Mouse (Mus musculus) forebrain, embryonic 11.5 days (tissue): ENCODE results near the gene Cox15. TPM values are rescaled to one million over a fixed set of nuclear protein-coding genes. Genes with fewer than 3 reads are reported as not detected.

ENCODE experiments used
- ATAC-seq: fragments of 200-750 bp; cut with Nextera tagmentation; replicated peaks from 2 replicates; pipeline ENCODE4 v1.8.0; 2017; ENCODE audit warnings: moderate TSS enrichment; ENCODE audit not compliant: low FRiP score
- DNase-seq: peaks from one replicate; pipeline ENCODE4 v3.0.0-alpha.2; 2017; ENCODE audit warnings: low spot score
- H3K27ac ChIP-seq: fragments of 300-500 bp; sonication (generic); 2 replicates; pipeline ENCODE4 v1.5.1; 2014; ENCODE audit warnings: low read depth, low read length
- H3K27me3 ChIP-seq: fragments of 300-500 bp; sonication (generic); 2 replicates; pipeline ENCODE4 v1.6.1; 2014; ENCODE audit warnings: mild to moderate bottlenecking, low read length, mixed read lengths; ENCODE audit not compliant: control insufficient read depth, insufficient read depth
- H3K36me3 ChIP-seq: fragments of 300-500 bp; sonication (generic); 2 replicates; pipeline ENCODE4 v1.6.1; 2014; ENCODE audit warnings: mild to moderate bottlenecking, low read length, moderate library complexity, mixed read lengths; ENCODE audit not compliant: control insufficient read depth, insufficient read depth
- H3K4me1 ChIP-seq: fragments of 300-500 bp; sonication (generic); replicated peaks from 2 replicates; pipeline ENCODE4 v1.6.1; 2014; ENCODE audit warnings: low read length, mixed read lengths; ENCODE audit not compliant: control insufficient read depth, insufficient read depth
- H3K4me2 ChIP-seq: fragments of 300-500 bp; sonication (generic); 2 replicates; pipeline ENCODE4 v1.6.1; 2014; ENCODE audit warnings: low read depth, mild to moderate bottlenecking, low read length, moderate library complexity, mixed read lengths; ENCODE audit not compliant: severe bottlenecking
- H3K4me3 ChIP-seq: fragments of 300-500 bp; sonication (generic); 2 replicates; pipeline ENCODE4 v1.5.1; 2014; ENCODE audit warnings: low read depth, low read length
- H3K9ac ChIP-seq: fragments of 300-500 bp; sonication (generic); 2 replicates; pipeline ENCODE4 v1.6.1; 2014; ENCODE audit warnings: low read length
- H3K9me3 ChIP-seq: fragments of 300-500 bp; sonication (generic); 2 replicates; pipeline ENCODE4 v1.6.1; 2016; ENCODE audit warnings: low read length, mixed read lengths; ENCODE audit not compliant: control insufficient read depth
- WGBS: fragments of 180-500 bp; shearing (Covaris S2); extraction: QIAGEN DNeasy Blood & Tissue Kit; methylation state at CpG from one replicate; pipeline ENCODE4 v1.1.7; 2014; 5-methylcytosine and 5-hydroxymethylcytosine counted together
- polyA plus RNA-seq: library from polyadenylated mRNA; unstranded; fragments of >200 nt; fragmentation: Nextera tagmentation; extraction: Ambion mirVana; gene quantifications from 2 replicates; pipeline ENCODE4 v1.2.1, GENCODE M21; 2014

Cox15 gene
- polyA plus RNA-seq, 1 experiment from 2014 or later = 12.4 TPM

DNA sequence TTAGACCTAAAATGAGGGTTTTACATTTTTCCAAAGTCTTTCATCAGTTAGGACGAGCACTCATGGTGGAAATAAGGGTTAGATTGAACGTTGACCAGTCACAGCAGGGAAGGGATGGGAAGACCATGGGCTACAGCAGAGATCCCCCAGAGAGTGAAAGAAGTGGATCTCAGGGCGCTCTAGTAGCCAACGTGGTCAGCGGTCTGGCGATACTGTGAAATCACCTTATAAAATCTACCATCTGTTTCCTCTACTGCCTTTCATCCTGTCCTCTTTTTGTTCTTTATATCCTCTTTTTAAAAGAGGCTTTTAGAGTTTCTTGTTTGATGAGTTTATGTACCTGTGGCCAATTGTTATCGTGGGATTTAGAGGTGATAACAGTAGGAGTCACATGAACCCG, 32.0 kb upstream of the Cox15 start:
- Histone ChIP-seq H3K4me2 (no peak overlapping the region), H3K36me3 (no peaks in the 10 kb centered on the region), H3K27me3 (no peaks in the 10 kb centered on the region), H3K9ac (no peak overlapping the region), H3K4me3 (no peak overlapping the region), H3K4me1 (no peaks in the 10 kb centered on the region), H3K27ac (no peak overlapping the region), H3K9me3 (no peaks in the 10 kb centered on the region)
- no peak for DNase-seq
- 91% methylated on average over 8 of the region's 8 CpGs for WGBS
- ATAC-seq = no peak

DNA sequence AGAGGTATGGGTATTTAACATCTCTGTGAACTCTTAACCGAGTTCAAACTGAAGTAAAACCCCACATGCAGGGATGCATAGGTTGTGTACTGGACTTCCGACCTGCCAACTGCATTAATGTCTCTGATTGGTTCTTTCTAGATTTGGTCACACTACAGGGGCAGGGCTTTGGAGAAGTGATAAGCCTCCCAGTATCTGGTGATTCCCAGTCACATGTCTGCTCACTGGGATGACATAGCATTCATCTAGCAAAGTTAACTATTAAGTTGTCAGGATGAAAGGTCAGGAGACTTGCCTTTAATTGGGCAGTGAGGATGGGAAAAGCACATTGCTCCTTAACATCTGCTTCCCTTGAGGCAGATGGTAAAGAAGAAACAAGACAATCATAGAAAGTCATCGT, 29.2 kb upstream of the Cox15 start, which contains the start of gene Abcc2:
Abcc2 (plus strand) TSS at position 213 of the 400 bp plus-strand sequence.
- no peak for DNase-seq
- Histone ChIP-seq H3K27me3 (no peaks in the 10 kb centered on the region), H3K9ac (no peak within 1 kb of the TSS), H3K4me2 (no peak within 1 kb of the TSS), H3K4me3 (no peak within 1 kb of the TSS), H3K9me3 (no peaks in the 10 kb centered on the region), H3K36me3 (no peaks in the 10 kb centered on the region), H3K27ac (no peak within 1 kb of the TSS), H3K4me1 (no peaks in the 10 kb centered on the region)
- ATAC-seq = no peak
- 87% methylated on average over 3 of the region's 3 CpGs for WGBS

DNA sequence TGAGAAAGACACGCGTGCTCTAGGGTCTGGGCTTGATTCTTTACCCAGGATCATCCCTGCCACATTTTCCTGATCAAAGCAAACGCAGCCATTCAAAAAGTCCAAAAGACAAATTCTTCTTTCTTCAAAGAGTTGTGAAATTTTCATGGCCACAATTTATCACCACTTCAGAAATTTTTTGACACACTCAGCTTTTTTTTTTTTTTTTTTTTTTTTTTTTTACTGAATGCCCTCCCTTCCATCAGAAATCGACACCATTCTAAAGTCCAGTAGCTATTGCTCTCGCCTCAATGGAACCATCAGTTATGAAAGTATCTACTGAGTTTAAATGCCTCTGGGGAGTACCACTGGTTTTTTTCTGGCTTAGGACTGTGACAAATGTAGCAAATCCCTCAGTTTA, 27.6 kb upstream of the Cox15 start:
- H3K36me3 ChIP-seq = no peaks in the 10 kb centered on the region
- no peak overlapping the region for H3K27ac ChIP-seq
- no peak overlapping the region for H3K9ac ChIP-seq
- ATAC-seq = no peak
- no peaks in the 10 kb centered on the region for H3K9me3 ChIP-seq
- DNase-seq = no peak
- WGBS = 93% methylated on average over 5 of the region's 5 CpGs
- no peaks in the 10 kb centered on the region for H3K4me1 ChIP-seq
- H3K4me3 ChIP-seq = no peak overlapping the region
- H3K4me2 ChIP-seq = no peak overlapping the region
- no peaks in the 10 kb centered on the region for H3K27me3 ChIP-seq

DNA sequence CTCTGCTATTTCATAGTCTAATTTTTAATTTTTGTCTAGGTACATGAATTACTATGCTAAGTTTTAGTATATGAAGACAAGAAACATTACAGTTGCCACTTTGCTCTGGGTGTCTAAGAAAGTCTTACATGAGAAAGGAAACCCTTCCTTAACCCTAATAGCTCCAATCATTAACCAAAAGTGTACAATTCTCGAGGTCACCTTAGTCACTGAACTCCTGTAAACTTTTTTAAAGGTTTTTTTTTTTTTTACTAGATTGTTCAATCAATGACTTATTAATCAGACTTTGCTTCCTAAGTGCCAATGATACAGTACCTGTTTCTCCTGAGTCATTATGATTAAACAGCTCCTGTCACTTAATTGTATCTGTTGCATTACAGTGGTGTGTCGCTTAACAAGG, 24.5 kb upstream of the Cox15 start:
- ATAC-seq = no peak
- H3K4me3 ChIP-seq = no peak overlapping the region
- H3K4me2 ChIP-seq = no peak overlapping the region
- no peaks in the 10 kb centered on the region for H3K36me3 ChIP-seq
- DNase-seq = no peak
- no peaks in the 10 kb centered on the region for H3K4me1 ChIP-seq
- H3K9ac ChIP-seq = no peak overlapping the region
- H3K9me3 ChIP-seq = no peaks in the 10 kb centered on the region
- H3K27ac ChIP-seq = no peak overlapping the region
- no peaks in the 10 kb centered on the region for H3K27me3 ChIP-seq
- WGBS = 81% methylated on average over 2 of the region's 2 CpGs

DNA sequence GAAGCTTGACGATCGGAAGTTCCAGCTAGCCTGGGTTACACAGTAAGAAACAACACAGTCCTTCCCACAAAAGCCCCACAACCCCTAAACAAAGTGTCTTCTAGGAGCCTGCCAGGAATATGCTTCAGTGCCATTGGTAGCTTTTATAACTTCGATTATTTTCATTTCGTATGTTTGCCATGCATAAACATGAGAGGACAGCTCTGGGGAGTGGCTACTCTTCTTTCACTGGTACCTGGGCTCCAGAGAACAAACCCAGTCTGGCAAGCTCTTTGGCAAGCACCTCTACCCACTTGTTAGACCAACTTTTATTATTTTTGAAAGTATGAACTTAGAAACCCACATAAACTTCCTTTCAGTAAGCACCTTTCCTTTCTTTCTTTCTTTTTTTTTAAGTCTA, 23.8 kb upstream of the Cox15 start:
- WGBS = 85% methylated on average over 4 of the region's 4 CpGs
- Histone ChIP-seq H3K9me3 (no peaks in the 10 kb centered on the region), H3K36me3 (no peaks in the 10 kb centered on the region), H3K4me1 (no peaks in the 10 kb centered on the region), H3K9ac (no peak overlapping the region), H3K27ac (no peak overlapping the region), H3K27me3 (no peaks in the 10 kb centered on the region), H3K4me3 (no peak overlapping the region), H3K4me2 (no peak overlapping the region)
- ATAC-seq = no peak
- no peak for DNase-seq

DNA sequence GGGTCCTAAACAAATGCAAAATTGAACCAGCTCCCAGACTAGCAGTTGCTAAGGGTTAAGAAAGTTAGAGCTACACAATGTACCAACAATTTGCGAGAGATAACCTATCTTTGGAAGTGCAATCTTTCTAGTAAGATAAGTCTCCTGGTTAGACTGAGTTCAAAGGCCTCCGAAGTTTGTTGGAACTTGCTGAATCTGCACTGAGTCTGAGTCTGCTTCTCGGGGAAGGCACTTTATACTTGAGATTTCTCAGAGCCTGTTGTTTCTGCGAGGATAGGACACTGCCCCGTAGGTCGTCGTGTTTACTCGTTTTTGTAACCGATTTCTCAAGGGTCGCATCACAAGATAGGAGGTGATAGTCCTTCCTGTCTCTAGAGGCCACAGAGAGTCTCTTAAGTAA, 22.6 kb upstream of the Cox15 start:
- DNase-seq (no peak), ATAC-seq (no peak)
- Histone ChIP-seq H3K4me3 (no peak overlapping the region), H3K27me3 (no peaks in the 10 kb centered on the region), H3K4me1 (no peaks in the 10 kb centered on the region), H3K4me2 (no peak overlapping the region), H3K27ac (no peak overlapping the region), H3K36me3 (no peaks in the 10 kb centered on the region), H3K9ac (no peak overlapping the region), H3K9me3 (no peaks in the 10 kb centered on the region)
- WGBS = 80% methylated on average over 10 of the region's 10 CpGs

DNA sequence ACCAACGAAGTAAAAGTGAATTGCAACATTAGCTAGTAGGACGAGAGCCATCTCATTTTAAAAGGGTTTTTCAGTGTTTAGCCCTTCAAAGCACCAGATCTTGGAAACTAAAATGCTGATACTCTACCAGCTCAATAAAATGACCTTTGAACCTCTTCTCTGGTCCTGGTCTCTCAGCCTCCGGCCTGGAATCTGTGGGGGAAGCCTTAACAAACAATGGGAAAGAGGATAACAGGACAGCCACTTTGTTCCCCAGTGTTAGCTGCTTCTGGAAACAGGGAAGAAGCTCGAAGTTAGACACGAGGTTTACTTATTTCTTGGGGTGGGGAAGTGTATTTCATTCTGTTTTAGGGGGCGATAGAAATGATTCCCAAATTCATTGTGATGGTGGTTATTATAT, 19.5 kb upstream of the Cox15 start:
- Histone ChIP-seq H3K4me2 (no peak overlapping the region), H3K27ac (no peak overlapping the region), H3K36me3 (no peaks in the 10 kb centered on the region), H3K9ac (no peak overlapping the region), H3K27me3 (no peaks in the 10 kb centered on the region), H3K9me3 (no peaks in the 10 kb centered on the region), H3K4me1 (no peaks in the 10 kb centered on the region), H3K4me3 (no peak overlapping the region)
- 59% methylated on average over 6 of the region's 6 CpGs for WGBS
- DNase-seq (no peak), ATAC-seq (no peak)

DNA sequence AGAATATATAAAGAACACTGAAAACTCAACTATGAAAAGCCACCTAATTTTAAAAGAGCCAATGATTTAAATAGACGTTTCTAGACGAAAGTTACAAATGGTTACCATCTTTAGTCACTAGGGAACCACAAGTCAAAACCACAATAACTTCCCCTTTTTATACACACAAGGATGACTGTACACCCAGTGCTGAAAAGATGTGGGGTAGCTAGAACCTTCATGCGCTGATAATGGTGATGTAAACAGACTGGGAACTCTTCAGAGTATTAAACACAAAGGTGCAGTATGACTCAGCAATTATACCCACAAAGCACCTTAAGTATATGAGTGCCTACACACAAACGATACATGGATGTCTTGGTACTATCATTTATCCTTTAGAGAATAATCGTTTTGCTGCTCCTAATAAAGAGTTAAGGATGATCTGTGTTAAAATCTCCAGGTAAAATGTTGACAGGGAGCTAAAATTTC, 18.7 kb upstream of the Cox15 start:
- H3K27me3 ChIP-seq = no peaks in the 10 kb centered on the region
- no peak overlapping the region for H3K9ac ChIP-seq
- WGBS = 91% methylated on average over 5 of the region's 5 CpGs

DNA sequence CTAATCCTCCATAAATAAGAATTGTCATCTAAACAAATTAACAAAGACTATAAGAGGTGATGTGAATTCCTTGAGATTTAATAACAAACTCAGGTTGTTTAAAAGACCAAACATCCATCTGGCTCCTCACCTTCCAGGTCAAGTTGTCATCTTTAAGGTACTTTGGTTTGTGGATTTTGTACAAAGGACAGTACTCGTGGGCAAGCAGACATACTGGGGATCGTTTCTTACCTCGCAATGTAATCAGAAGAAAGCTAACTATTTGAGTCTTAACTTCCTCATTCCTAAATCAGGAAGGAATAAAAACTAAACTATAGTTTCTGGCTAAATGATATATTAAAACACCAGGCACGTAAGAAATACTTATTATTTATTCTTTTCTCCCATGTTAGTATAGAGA, 17.8 kb upstream of the Cox15 start:
- Histone ChIP-seq H3K27me3 (no peaks in the 10 kb centered on the region), H3K4me1 (no peaks in the 10 kb centered on the region), H3K9ac (no peak overlapping the region), H3K4me2 (no peak overlapping the region), H3K36me3 (no peaks in the 10 kb centered on the region), H3K4me3 (no peak overlapping the region), H3K27ac (no peak overlapping the region), H3K9me3 (no peaks in the 10 kb centered on the region)
- ATAC-seq = no peak
- 90% methylated on average over 4 of the region's 4 CpGs for whole genome bisulfite sequencing
- no peak for DNase-seq

More for the DNA sequence above, 18.7 kb upstream of the Cox15 start:
- Histone ChIP-seq H3K9me3 (no peaks in the 10 kb centered on the region), H3K4me3 (no peak overlapping the region), H3K36me3 (no peaks in the 10 kb centered on the region), H3K27ac (no peak overlapping the region), H3K4me2 (no peak overlapping the region), H3K4me1 (no peaks in the 10 kb centered on the region)
- DNase-seq (no peak), ATAC-seq (no peak)
